Mouse (Mus musculus): Measurements from ENCODE around the gene Ttc27.

- TF ChIP-seq USF1 (IDR thresholded peaks at IDR 0.05; ENCODE audit: low read depth, low read length) (no peak), MAX (IDR thresholded peaks at IDR 0.05; ENCODE audit: low read length) (no peak), CTCF (conservative IDR thresholded peaks at IDR 0.05 in 1 of 2, IDR thresholded peaks at IDR 0.05 in 1 of 2; ENCODE audit: low read depth in 2 of 2, low read length in 2 of 2) (no peak), POLR2A (IDR thresholded peaks at IDR 0.05; ENCODE audit: low read depth, low read length) (no peak), CHD2 (IDR thresholded peaks at IDR 0.05; ENCODE audit: low read length) (no peak), ETS1 (conservative IDR thresholded peaks at IDR 0.05; ENCODE audit: low read depth, low read length) (no peak), HCFC1 (IDR thresholded peaks at IDR 0.05; ENCODE audit: low read depth, low read length) (no peak), MAFK (IDR thresholded peaks at IDR 0.05; ENCODE audit: insufficient replicate concordance, low read length) (no peak)
Measured at GRCm38 (mm10) chr17:74888836-74889534, 171.5 kb downstream of the Ttc27 start.

All from CH12.LX (cell line).